Mouse (Mus musculus) C2C12 (cell line): ENCODE measurements around the gene Ccdc14. TPM values are rescaled to one million over a fixed set of nuclear protein-coding genes. Genes with fewer than 3 reads are reported as not detected.

Source experiments
- H3K27me3 ChIP-seq: one replicate; pipeline ENCODE4 v1.6.1; 2011; ENCODE audit not compliant: control insufficient read depth, insufficient read depth, insufficient read length
- H3K36me3 ChIP-seq: one replicate; pipeline ENCODE4 v1.6.1; 2011; ENCODE audit not compliant: control insufficient read depth, insufficient read depth
- H3K4me3 ChIP-seq: one replicate; pipeline ENCODE4 v1.5.1; 2011; ENCODE audit warnings: mild to moderate bottlenecking, control low read depth; ENCODE audit not compliant: poor library complexity, insufficient read depth, severe bottlenecking
- H3K79me2 ChIP-seq: one replicate; pipeline ENCODE4 v1.6.1; 2011; ENCODE audit not compliant: control insufficient read depth, insufficient read depth
- H3K79me3 ChIP-seq: one replicate; pipeline ENCODE4 v1.6.1; 2011; ENCODE audit warnings: low read depth, control low read depth
- H3ac ChIP-seq: one replicate; pipeline ENCODE3; 2011; ENCODE audit warnings: low read depth; ENCODE audit not compliant: control insufficient read depth, insufficient read length
- CEBPB ChIP-seq: IDR thresholded peaks from one replicate; pipeline ENCODE4 v1.6.1; 2011; ENCODE audit warnings: low read depth, mild to moderate bottlenecking, control low read depth, moderate library complexity
- CTCF ChIP-seq: IDR thresholded peaks from one replicate; pipeline ENCODE4 v1.5.1; 2011; ENCODE audit not compliant: control insufficient read depth, insufficient read depth, insufficient read length
- FOSL1 ChIP-seq: IDR thresholded peaks from one replicate; pipeline ENCODE4 v1.8.0; 2011; ENCODE audit warnings: mild to moderate bottlenecking, low read length; ENCODE audit not compliant: poor library complexity, insufficient read depth, severe bottlenecking
- MAX ChIP-seq: IDR thresholded peaks from one replicate; pipeline ENCODE4 v1.6.1; 2011; ENCODE audit warnings: mild to moderate bottlenecking, control low read depth
- MYOD1 ChIP-seq: IDR thresholded peaks from one replicate; pipeline ENCODE4 v1.6.1; 2011; ENCODE audit warnings: low read depth; ENCODE audit not compliant: control insufficient read depth, insufficient read length
- MYOG ChIP-seq: IDR thresholded peaks from one replicate; pipeline ENCODE4 v1.6.1; 2011; ENCODE audit not compliant: control insufficient read depth, insufficient read length; ENCODE audit errors: extremely low read depth
- USF1 ChIP-seq: IDR thresholded peaks from one replicate; pipeline ENCODE4 v1.6.1; 2011; ENCODE audit warnings: low read depth, mild to moderate bottlenecking, control low read depth, moderate library complexity
- polyA plus RNA-seq: library from polyadenylated mRNA; unstranded; fragments of >200 nt; fragmentation: generic; extraction: Trizol; gene quantifications from one replicate; pipeline ENCODE4 v1.2.1, GENCODE M21; 2012; ENCODE audit warnings: missing spikeins

The Ccdc14 gene
- polyA plus RNA-seq, 1 experiment: 2.1 TPM

DNA sequence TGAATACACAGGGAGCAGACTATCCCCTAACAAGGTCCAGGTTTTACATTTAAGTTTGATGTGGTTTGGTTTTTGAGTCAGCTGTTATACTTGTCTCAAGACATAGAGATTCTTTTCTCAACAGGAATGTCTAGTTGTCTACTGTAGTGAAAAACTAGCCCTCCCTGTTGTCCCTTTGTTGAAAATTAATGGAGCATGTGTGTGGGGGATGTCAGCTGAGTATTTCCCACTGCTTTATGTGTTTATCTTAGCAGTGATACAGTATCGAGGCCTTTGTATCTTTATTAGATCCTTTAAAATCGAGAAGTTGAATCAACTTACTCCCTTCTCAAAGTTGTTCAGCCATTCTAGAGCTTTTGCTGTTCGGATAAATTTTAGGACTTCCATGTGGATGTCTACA lies 61.6 kb downstream of the Ccdc14 start:
- Histone ChIP-seq H3K79me2 (no peaks in the 10 kb centered on the region), H3K27me3 (no peaks in the 10 kb centered on the region), H3K36me3 (no peaks in the 10 kb centered on the region), H3K79me3 (no peaks in the 10 kb centered on the region), H3ac (no peak overlapping the region), H3K4me3 (no peak overlapping the region)
- TF ChIP-seq MAX (no peak), CEBPB (no peak), CTCF (no peak)

DNA sequence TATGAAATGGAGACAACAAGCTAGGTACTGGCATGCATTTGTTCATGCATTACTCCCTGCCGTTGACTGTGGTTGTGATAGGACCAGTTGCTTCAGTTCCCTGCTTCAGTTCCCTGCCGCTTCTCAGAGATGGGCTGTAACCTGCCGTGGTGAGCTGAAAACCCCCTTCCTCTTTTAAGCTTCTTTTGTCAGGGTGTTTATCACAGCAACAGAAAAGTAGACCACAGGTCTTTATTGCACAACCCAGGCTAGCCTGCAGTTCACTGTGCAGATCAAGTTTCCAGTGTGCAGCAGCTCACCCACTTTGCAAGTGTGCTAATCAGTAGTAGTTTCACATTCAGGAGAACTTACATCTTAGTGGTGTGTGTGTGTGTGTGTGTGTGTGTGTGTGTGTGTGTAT lies 62.6 kb downstream of the Ccdc14 start:
- Histone ChIP-seq H3K4me3 (no peak overlapping the region), H3K27me3 (no peaks in the 10 kb centered on the region), H3K36me3 (no peaks in the 10 kb centered on the region), H3K79me2 (no peaks in the 10 kb centered on the region), H3ac (no peak overlapping the region), H3K79me3 (no peaks in the 10 kb centered on the region)
- TF ChIP-seq CEBPB: peak; percentile 44
- no peak for TF ChIP-seq MAX
- TF ChIP-seq USF1: no peak

DNA sequence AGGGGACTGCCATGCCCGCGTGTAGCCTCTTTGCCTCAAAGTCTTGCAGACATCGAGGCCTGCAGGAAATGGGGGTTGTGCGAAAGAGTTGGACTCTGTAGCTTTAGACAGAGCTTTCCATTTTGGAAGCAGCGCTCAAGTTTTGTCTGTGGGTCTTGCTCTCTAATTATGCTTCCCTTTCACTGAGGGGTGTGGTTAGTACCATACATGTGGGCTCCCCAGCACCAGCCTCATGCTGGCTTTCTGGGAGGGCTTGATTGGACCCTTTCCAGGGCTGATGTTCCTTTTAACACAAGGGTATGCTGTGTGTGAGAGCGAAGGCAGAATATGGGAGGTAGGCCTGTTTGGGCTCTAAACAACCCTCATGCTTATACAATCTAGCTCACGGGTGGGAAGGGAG lies 66.6 kb downstream of the Ccdc14 start:
- H3K27me3 ChIP-seq: no peaks in the 10 kb centered on the region
- no peaks in the 10 kb centered on the region for H3K79me2 ChIP-seq
- no peak overlapping the region for H3K4me3 ChIP-seq
- TF ChIP-seq USF1 (no peak), FOSL1 (no peak), CTCF (no peak), MYOD1 (no peak), MAX (no peak), MYOG (no peak), CEBPB (no peak)
- H3K79me3 ChIP-seq: no peaks in the 10 kb centered on the region
- no peak overlapping the region for H3ac ChIP-seq
- no peaks in the 10 kb centered on the region for H3K36me3 ChIP-seq

DNA sequence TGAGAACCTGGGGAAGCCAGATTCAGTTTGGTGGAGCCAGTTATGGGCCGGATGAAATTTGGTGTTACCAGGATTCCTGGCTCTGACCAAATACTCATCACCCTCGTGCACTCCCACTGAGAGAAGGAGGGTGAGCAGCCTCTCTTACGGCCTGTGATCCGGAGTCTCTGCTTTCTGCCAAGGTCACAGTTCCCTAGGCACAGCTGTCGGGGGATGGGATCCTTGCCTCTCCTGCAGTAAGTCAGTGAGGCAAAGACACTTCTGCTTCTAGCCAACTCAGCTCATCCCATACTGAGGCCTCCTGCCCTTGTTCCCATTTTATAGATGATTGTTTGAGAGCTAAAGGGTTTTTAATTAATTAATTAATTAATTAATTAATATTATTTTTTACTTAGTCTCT lies 67.8 kb downstream of the Ccdc14 start:
- Histone ChIP-seq H3K79me3 (no peaks in the 10 kb centered on the region), H3K27me3 (no peaks in the 10 kb centered on the region), H3K79me2 (no peaks in the 10 kb centered on the region), H3K4me3 (no peak overlapping the region), H3ac (no peak overlapping the region), H3K36me3 (no peaks in the 10 kb centered on the region)
- TF ChIP-seq USF1: no peak

DNA sequence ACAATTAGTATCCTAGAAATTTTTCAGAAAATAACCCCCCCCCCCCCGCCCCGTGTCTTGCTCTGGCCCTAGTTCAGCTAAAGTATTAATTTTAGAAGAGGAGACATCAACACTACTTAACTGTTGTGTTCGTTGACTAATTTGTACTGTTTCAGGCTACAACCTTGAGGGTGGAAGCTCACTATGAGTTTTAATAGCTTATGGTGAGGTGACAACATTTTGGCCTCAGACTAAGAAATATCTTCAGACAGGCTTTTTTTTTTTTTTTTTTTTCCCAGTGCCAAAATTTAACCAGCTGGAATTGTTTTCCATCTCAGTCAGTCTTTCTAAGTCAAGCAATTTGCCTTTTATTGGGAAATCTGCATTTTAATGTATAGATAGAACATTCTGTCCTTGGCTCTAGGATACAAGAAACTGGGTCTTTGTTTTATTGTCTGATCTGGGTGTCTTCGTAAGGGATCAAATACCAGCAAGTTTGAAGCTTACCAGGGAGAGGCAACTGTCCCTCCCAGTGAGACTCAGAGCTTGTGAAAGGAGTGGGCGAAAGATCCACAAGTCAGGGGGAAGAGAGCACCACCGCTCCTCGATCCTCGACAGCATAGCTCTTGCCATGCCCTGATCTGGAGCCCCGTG lies 73.7 kb downstream of the Ccdc14 start:
- TF ChIP-seq USF1: no peak
- TF ChIP-seq FOSL1: no peak
- no peak for TF ChIP-seq CTCF
- no peak for TF ChIP-seq MYOD1
- TF ChIP-seq CEBPB: no peak
- TF ChIP-seq MYOG: no peak
- no peak for TF ChIP-seq MAX
- H3K79me2 ChIP-seq: no peaks in the 10 kb centered on the region
- no peak overlapping the region for H3K4me3 ChIP-seq
- H3K79me3 ChIP-seq: no peaks in the 10 kb centered on the region
- no peaks in the 10 kb centered on the region for H3K27me3 ChIP-seq
- no peak overlapping the region for H3ac ChIP-seq
- H3K36me3 ChIP-seq: no peaks in the 10 kb centered on the region

GRCm38 (mm10) chr16:34765666-34766065 lies 75.2 kb downstream of the Ccdc14 start:
- no peaks in the 10 kb centered on the region for H3K79me2 ChIP-seq
- no peaks in the 10 kb centered on the region for H3K79me3 ChIP-seq
- H3ac ChIP-seq: no peak overlapping the region
- H3K27me3 ChIP-seq: no peaks in the 10 kb centered on the region
- no peaks in the 10 kb centered on the region for H3K36me3 ChIP-seq
- TF ChIP-seq MYOD1 (no peak), FOSL1 (no peak), USF1 (no peak), CEBPB (no peak), MAX (no peak), CTCF (no peak), MYOG (no peak)
- no peak overlapping the region for H3K4me3 ChIP-seq

- H3K36me3 ChIP-seq: no peaks in the 10 kb centered on the region
- TF ChIP-seq CEBPB (no peak), CTCF (no peak), MYOD1 (no peak), MAX (no peak), FOSL1 (no peak), MYOG (no peak), USF1 (no peak)
Observed at GRCm38 (mm10) chr16:34766193-34766592, 75.8 kb downstream of the Ccdc14 start.

More at GRCm38 (mm10) chr16:34766193-34766592, 75.8 kb downstream of the Ccdc14 start:
- no peaks in the 10 kb centered on the region for H3K79me2 ChIP-seq
- H3K4me3 ChIP-seq: no peak overlapping the region
- no peak overlapping the region for H3ac ChIP-seq
- no peaks in the 10 kb centered on the region for H3K27me3 ChIP-seq
- H3K79me3 ChIP-seq: no peaks in the 10 kb centered on the region
